Mouse (Mus musculus): Measurements from ENCODE around the gene Nudt7.

The Nudt7 gene

GRCm38 (mm10) chr8:114133510-114134362, at the start of gene Nudt7:
Gene Nudt7 (plus strand): TSS chr8:114133557.
- DNase-seq (ENCODE audit: low spot score in 2 of 2) = peak; percentile 86 to 87

- DNase-seq (ENCODE audit: low spot score in 2 of 2) = no peak
Observed at GRCm38 (mm10) chr8:114087932-114088331, 45.4 kb upstream of the Nudt7 start.

- no peak for DNase-seq (ENCODE audit: low spot score in 2 of 2)
Observed at GRCm38 (mm10) chr8:114090736-114091135, 42.6 kb upstream of the Nudt7 start.

GRCm38 (mm10) chr8:114093321-114093720, 40.0 kb upstream of the Nudt7 start:
- DNase-seq (ENCODE audit: low spot score in 2 of 2) = no peak

- DNase-seq (ENCODE audit: low spot score in 2 of 2) = no peak
Observed at GRCm38 (mm10) chr8:114094526-114094925, 38.8 kb upstream of the Nudt7 start.

- DNase-seq (ENCODE audit: low spot score in 2 of 2) = no peak
Observed at GRCm38 (mm10) chr8:114100561-114101206, 32.7 kb upstream of the Nudt7 start.

GRCm38 (mm10) chr8:114103401-114103800, 30.0 kb upstream of the Nudt7 start:
- peak; percentile 26 to 46 for DNase-seq (ENCODE audit: low spot score in 2 of 2)

- no peak for DNase-seq (ENCODE audit: low spot score in 2 of 2)
Observed at GRCm38 (mm10) chr8:114105971-114106370, 27.4 kb upstream of the Nudt7 start.

GRCm38 (mm10) chr8:114109365-114110140, 23.8 kb upstream of the Nudt7 start:
- DNase-seq (ENCODE audit: low spot score in 2 of 2) = peak; percentile 47 to 58

GRCm38 (mm10) chr8:114115076-114115475, 18.3 kb upstream of the Nudt7 start:
- DNase-seq (ENCODE audit: low spot score in 2 of 2) = no peak

- DNase-seq (ENCODE audit: low spot score in 2 of 2) = no peak
Observed at GRCm38 (mm10) chr8:114116049-114116448, 17.3 kb upstream of the Nudt7 start.

GRCm38 (mm10) chr8:114117439-114117838, 15.9 kb upstream of the Nudt7 start:
- no peak for DNase-seq (ENCODE audit: low spot score in 2 of 2)

- no peak for DNase-seq (ENCODE audit: low spot score in 2 of 2)
Observed at GRCm38 (mm10) chr8:114121781-114122180, 11.6 kb upstream of the Nudt7 start.

GRCm38 (mm10) chr8:114123611-114124010, 9.7 kb upstream of the Nudt7 start:
- no peak for DNase-seq (ENCODE audit: low spot score in 2 of 2)

- no peak for DNase-seq (ENCODE audit: low spot score in 2 of 2)
Observed at GRCm38 (mm10) chr8:114124084-114124750, 9.1 kb upstream of the Nudt7 start.

- DNase-seq (ENCODE audit: low spot score in 2 of 2) = no peak
Observed at GRCm38 (mm10) chr8:114130838-114131237, 2.5 kb upstream of the Nudt7 start.

GRCm38 (mm10) chr8:114131421-114131820, 1.9 kb upstream of the Nudt7 start:
- DNase-seq (ENCODE audit: low spot score in 2 of 2) = no peak

GRCm38 (mm10) chr8:114133050-114133509, 277 bp upstream of the Nudt7 start:
- no peak for DNase-seq (ENCODE audit: low spot score in 2 of 2)

GRCm38 (mm10) chr8:114136750-114137149, 3.4 kb downstream of the Nudt7 start:
- DNase-seq (ENCODE audit: low spot score in 2 of 2) = no peak

GRCm38 (mm10) chr8:114137181-114137580, 3.8 kb downstream of the Nudt7 start:
- no peak for DNase-seq (ENCODE audit: low spot score in 2 of 2)

- no peak for DNase-seq (ENCODE audit: low spot score in 2 of 2)
Observed at GRCm38 (mm10) chr8:114140437-114140836, 7.1 kb downstream of the Nudt7 start.

- no peak for DNase-seq (ENCODE audit: low spot score in 2 of 2)
Observed at GRCm38 (mm10) chr8:114142199-114142598, 8.8 kb downstream of the Nudt7 start.
